Mouse (Mus musculus) forebrain, postnatal 0 days (tissue): Measurements from ENCODE around the gene Setd1b. TPM values are rescaled to one million over a fixed set of nuclear protein-coding genes. Genes with fewer than 3 reads are reported as not detected.

Experiments used
- ATAC-seq: fragments of 200-750 bp; cut with Nextera tagmentation; 2 replicates; pipeline ENCODE4 v1.8.0; 2017; ENCODE audit warnings: mild to moderate bottlenecking, moderate library complexity
- DNase-seq: peaks from one replicate; pipeline ENCODE4 v3.0.0-alpha.2; 2015
- H3K27ac ChIP-seq: fragments of 300-500 bp; sonication (generic); 2 replicates; pipeline ENCODE4 v1.5.1; 2014; ENCODE audit warnings: low read depth, mild to moderate bottlenecking, antibody characterized with exemption, low read length, moderate library complexity, mixed read lengths
- H3K27me3 ChIP-seq: fragments of 300-500 bp; sonication (generic); 2 replicates; pipeline ENCODE4 v1.6.1; 2014; ENCODE audit warnings: mild to moderate bottlenecking, low read length, mixed read lengths; ENCODE audit not compliant: insufficient read depth
- H3K36me3 ChIP-seq: fragments of 300-500 bp; sonication (generic); 2 replicates; pipeline ENCODE4 v1.6.1; 2014; ENCODE audit warnings: mild to moderate bottlenecking, moderate library complexity; ENCODE audit not compliant: insufficient read depth
- H3K4me1 ChIP-seq: fragments of 300-500 bp; sonication (generic); 2 replicates; pipeline ENCODE4 v1.6.1; 2014; ENCODE audit warnings: antibody characterized with exemption; ENCODE audit not compliant: insufficient read depth
- H3K4me2 ChIP-seq: fragments of 300-500 bp; sonication (generic); 2 replicates; pipeline ENCODE4 v1.6.1; 2014; ENCODE audit warnings: low read depth, mild to moderate bottlenecking, moderate library complexity
- H3K4me3 ChIP-seq: fragments of 300-500 bp; sonication (generic); 2 replicates; pipeline ENCODE4 v1.5.1; 2014; ENCODE audit warnings: low read depth, low read length, mixed read lengths
- H3K9ac ChIP-seq: fragments of 300-500 bp; sonication (generic); 2 replicates; pipeline ENCODE4 v1.6.1; 2014; ENCODE audit warnings: mild to moderate bottlenecking
- H3K9me3 ChIP-seq: fragments of 300-500 bp; sonication (generic); 2 replicates; pipeline ENCODE4 v1.6.1; 2016; ENCODE audit warnings: low read length
- CTCF ChIP-seq: sonication (generic); IDR thresholded peaks from 2 replicates; pipeline ENCODE4 v1.5.1; 2016; ENCODE audit warnings: antibody characterized with exemption, control low read depth, low read depth
- WGBS: fragments of 180-500 bp; shearing (Covaris S2); extraction: QIAGEN DNeasy Blood & Tissue Kit; methylation state at CpG from one replicate; pipeline ENCODE4 v1.1.7; 2014; 5-methylcytosine and 5-hydroxymethylcytosine counted together
- polyA plus RNA-seq: library from polyadenylated mRNA; unstranded; fragments of >200 nt; fragmentation: Nextera tagmentation; extraction: Ambion mirVana; gene quantifications from 2 replicates; pipeline ENCODE4 v1.2.1, GENCODE M21; 2015
- total RNA-seq: library from RNA; depleted of rRNA; stranded (reverse); fragments of >200 nt; gene quantifications from 2 replicates; pipeline ENCODE4 v1.2.3, GENCODE M21; 2014

The Setd1b gene
- total and polyA plus RNA-seq, 2 experiments from 2014 or later: 5.6 to 7.6 TPM

DNA sequence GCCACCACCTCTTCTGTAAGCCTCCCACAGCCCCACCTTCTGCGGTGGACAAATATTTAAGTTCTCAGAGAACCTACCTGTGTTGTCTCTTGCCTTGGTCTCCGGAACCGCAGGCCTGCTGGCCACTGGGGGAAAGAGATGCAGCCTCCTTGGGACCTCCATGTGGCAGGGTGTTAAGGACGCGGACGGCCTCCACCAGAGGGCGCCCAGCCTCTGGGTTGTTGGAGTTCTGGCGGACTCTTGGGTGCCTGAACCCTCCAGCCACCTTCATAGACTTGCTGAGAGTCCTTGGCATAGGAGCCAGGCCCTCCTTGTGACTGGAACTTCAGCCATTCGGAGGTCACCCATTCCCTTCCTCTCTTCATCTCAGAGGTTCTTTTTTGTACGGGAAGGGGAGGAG, 24.7 kb upstream of the Setd1b start:
- H3K9me3 ChIP-seq: no peaks in the 10 kb centered on the region
- H3K4me2 ChIP-seq: no peak overlapping the region
- DNase-seq (peak; percentile 63), ATAC-seq (peak; percentile 54; the same call in 1 of the 2 replicates)
- no peaks in the 10 kb centered on the region for H3K4me1 ChIP-seq
- no peaks in the 10 kb centered on the region for H3K27me3 ChIP-seq
- H3K4me3 ChIP-seq: no peak overlapping the region
- WGBS: 19% methylated on average over 9 of the region's 10 CpGs
- peaks cover 12% of the 10 kb centered on the region for H3K36me3 ChIP-seq
- TF ChIP-seq CTCF: peak; percentile 85
- no peak overlapping the region for H3K27ac ChIP-seq
- no peak overlapping the region for H3K9ac ChIP-seq

DNA sequence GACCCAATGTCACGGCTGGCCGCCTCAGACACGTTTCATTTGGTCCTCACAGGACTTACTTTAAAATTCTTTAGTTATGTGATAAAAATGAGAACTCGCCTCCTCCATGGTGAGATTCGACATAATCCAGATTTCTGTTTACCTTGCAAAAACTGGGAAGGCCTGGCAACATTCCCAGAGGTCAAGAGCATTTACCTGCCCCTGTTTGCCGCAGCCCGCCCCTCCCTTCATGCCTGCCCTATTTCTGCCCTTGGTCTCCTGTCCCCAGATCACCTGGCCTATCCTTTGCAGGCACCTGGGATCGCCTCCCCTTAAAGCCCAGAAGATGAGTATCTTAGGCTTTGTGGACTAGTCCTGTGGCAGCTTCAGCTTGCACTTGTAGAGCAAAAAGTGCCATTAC, 24.2 kb upstream of the Setd1b start:
- no peaks in the 10 kb centered on the region for H3K9me3 ChIP-seq
- no peak for DNase-seq

DNA sequence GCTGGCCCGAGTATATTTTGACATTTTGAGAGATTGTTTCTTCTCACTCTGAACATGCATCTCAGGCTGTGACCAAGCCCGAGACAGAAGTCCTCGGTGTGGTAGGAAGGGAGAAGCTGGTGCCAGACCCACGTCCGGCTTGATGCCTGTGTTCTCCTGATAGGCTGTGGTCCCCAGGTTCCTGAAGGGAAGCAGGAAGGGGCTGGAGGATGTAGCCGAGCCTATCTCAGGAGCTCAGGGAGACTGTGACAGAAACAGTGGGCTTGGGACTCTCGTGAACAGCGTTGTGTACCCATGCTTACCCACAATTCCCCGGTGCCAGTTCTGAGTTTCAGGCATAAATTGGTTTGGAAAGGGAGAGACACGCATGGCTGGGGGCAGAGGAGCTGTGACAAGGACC, 23.2 kb upstream of the Setd1b start:
- DNase-seq (no peak), ATAC-seq (no peak)
- H3K4me2 ChIP-seq: no peak overlapping the region
- H3K36me3 ChIP-seq: peaks cover 21% of the 10 kb centered on the region
- H3K9ac ChIP-seq: no peak overlapping the region
- WGBS: 84% methylated on average over 10 of the region's 10 CpGs
- no peak for TF ChIP-seq CTCF
- H3K9me3 ChIP-seq: no peaks in the 10 kb centered on the region
- no peaks in the 10 kb centered on the region for H3K4me1 ChIP-seq
- no peak overlapping the region for H3K27ac ChIP-seq
- H3K27me3 ChIP-seq: no peaks in the 10 kb centered on the region
- no peak overlapping the region for H3K4me3 ChIP-seq

More for the DNA sequence above, 24.2 kb upstream of the Setd1b start:
- Histone ChIP-seq H3K4me2 (no peak overlapping the region), H3K4me3 (no peak overlapping the region), H3K27ac (no peak overlapping the region), H3K27me3 (no peaks in the 10 kb centered on the region), H3K4me1 (no peaks in the 10 kb centered on the region), H3K9ac (no peak overlapping the region), H3K36me3 (peaks cover 12% of the 10 kb centered on the region)
- no peak for TF ChIP-seq CTCF
- ATAC-seq: no peak
- WGBS: 85% methylated on average over 8 of the region's 8 CpGs

DNA sequence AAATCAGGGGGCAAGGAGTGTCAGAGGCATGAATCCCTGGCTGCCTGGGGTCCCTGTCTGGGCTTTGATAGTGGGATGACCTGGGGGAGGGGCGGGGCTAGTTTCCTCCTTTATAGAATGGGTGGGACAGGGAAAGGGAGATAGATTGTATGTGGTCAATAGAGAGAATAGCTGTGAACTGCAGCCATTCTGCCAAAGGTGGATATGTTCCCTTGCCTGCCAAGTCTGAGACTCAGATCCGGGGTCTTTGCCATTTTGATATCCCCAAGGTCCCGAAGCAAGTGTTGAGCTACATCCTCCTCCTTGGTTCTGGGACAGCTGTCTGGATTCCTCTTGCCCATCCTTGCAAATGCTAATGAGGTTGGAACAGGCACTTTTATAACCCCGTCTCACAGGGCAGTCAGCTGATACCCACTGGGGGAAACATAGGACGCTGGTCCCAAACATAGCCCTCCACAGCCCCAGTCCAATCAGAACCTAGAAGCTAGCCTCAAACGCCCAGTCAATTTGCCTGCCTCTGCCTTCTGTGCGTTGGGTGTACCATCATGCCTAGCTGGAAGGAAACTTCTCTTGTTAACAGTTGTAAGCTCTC, 21.3 kb upstream of the Setd1b start:
- H3K27ac ChIP-seq: no peak overlapping the region
- 56% methylated on average over 7 of the region's 7 CpGs for WGBS
- H3K4me3 ChIP-seq: no peak overlapping the region
- H3K27me3 ChIP-seq: no peaks in the 10 kb centered on the region
- H3K36me3 ChIP-seq: peaks cover 29% of the 10 kb centered on the region
- H3K9me3 ChIP-seq: no peaks in the 10 kb centered on the region
- no peak for ATAC-seq
- no peak for TF ChIP-seq CTCF
- H3K9ac ChIP-seq: no peak overlapping the region
- no peak for DNase-seq
- H3K4me2 ChIP-seq: no peak overlapping the region
- no peaks in the 10 kb centered on the region for H3K4me1 ChIP-seq

DNA sequence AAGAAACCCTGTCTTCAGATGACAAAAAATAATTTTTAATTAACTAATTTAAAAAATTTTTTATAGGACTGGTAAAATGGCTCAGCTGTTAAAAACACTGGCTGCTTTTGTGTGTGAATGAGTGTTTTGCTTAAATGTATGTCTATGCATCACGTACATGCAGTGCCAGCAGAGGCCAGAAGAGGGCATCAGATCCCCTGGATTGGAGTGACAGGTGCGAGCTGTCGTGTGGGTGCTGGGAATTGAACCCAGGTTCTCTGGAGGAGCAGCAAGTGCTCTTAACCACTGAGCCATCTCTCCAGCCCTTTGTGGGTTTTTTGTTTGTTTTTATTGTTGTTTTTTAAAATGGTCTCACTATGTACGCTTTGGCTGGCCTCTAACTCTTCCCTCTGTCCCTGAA, 19.8 kb upstream of the Setd1b start:
- ATAC-seq: no peak
- Histone ChIP-seq H3K36me3 (peaks cover 35% of the 10 kb centered on the region), H3K27me3 (no peaks in the 10 kb centered on the region), H3K9ac (no peak overlapping the region), H3K4me1 (no peaks in the 10 kb centered on the region), H3K9me3 (no peaks in the 10 kb centered on the region), H3K27ac (no peak overlapping the region), H3K4me2 (no peak overlapping the region), H3K4me3 (no peak overlapping the region)
- no peak for DNase-seq
- TF ChIP-seq CTCF: peak; percentile 53
- WGBS: 84% methylated on average over 4 of the region's 4 CpGs

DNA sequence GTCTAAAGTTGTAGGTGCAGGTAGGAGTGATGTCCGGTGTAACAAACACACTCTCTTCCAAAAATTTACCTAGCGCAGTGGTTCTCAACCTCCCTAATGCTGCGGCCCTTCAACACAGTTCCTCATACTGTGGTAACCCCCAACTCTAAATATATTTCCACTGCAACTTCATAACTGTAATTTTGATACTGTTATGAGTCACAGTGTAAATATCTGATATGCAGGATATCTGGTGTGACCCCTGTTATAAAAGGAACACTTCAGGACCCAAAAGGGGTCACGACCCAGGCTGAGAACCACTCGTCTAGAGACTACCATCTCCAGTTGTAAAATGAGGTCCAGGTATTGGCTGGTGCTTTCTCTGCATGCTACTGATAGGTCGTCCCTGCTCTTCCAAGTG, 16.9 kb upstream of the Setd1b start:
- H3K4me3 ChIP-seq: no peak overlapping the region
- no peaks in the 10 kb centered on the region for H3K4me1 ChIP-seq
- ATAC-seq (no peak), DNase-seq (no peak)
- no peak for TF ChIP-seq CTCF
- WGBS: 87% methylated on average over 6 of the region's 6 CpGs
- no peak overlapping the region for H3K27ac ChIP-seq
- H3K9ac ChIP-seq: no peak overlapping the region
- no peaks in the 10 kb centered on the region for H3K9me3 ChIP-seq
- peaks cover 34% of the 10 kb centered on the region for H3K36me3 ChIP-seq
- no peaks in the 10 kb centered on the region for H3K27me3 ChIP-seq
- no peak overlapping the region for H3K4me2 ChIP-seq

DNA sequence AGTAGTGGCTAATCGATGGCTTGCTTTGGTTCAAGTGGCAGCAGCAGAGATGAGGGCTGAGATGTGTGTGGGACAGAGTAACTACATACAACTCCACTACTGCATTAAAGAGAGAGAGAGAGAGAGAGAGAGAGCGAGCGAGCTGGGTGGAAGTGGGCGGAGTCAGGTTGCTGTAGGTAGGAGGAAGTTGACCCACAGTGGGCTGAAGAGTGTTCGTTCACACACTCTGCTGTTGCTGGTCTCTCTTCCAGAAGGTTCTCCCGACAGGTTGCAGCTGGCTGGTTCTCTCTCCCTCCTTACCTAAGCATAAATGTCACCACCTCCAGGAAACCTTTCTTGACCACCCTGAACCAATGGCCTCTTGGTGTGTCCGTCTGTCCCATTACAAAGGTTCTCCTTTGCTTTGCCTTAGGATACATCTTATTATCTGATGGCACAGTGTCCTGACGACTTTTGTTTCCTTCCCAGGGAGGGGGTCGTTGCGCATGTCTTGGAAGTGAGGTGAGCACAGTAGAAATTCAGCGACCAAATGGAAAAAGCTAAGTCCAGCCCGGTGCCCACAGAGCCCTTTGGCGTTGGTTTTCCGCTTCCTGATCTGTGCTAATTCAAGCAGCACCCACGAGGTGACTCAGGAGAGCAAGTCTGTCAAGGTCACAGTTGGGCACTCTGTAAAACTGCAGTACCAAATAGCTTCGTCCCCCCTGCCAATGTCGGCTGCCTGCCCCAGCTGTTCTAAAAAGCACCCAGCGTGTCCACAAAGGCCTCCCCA, 16.2 kb upstream of the Setd1b start:
- no peak for TF ChIP-seq CTCF

More for the DNA sequence above, 16.2 kb upstream of the Setd1b start:
- 86% methylated on average over 18 of the region's 18 CpGs for WGBS
- peaks cover 34% of the 10 kb centered on the region for H3K36me3 ChIP-seq
- H3K4me2 ChIP-seq: no peak overlapping the region
- no peaks in the 10 kb centered on the region for H3K4me1 ChIP-seq
- no peaks in the 10 kb centered on the region for H3K27me3 ChIP-seq
- no peak overlapping the region for H3K27ac ChIP-seq
- DNase-seq (no peak), ATAC-seq (no peak)
- no peaks in the 10 kb centered on the region for H3K9me3 ChIP-seq
- no peak overlapping the region for H3K4me3 ChIP-seq
- no peak overlapping the region for H3K9ac ChIP-seq
